Mouse (Mus musculus): ENCODE measurements around the gene Eps8l2. TPM values are rescaled to one million over a fixed set of nuclear protein-coding genes. Genes with fewer than 3 reads are reported as not detected.

The Eps8l2 gene
- total and polyA plus RNA-seq, 2 experiments from 2014 or later: 0.67 to 2.7 TPM

DNA sequence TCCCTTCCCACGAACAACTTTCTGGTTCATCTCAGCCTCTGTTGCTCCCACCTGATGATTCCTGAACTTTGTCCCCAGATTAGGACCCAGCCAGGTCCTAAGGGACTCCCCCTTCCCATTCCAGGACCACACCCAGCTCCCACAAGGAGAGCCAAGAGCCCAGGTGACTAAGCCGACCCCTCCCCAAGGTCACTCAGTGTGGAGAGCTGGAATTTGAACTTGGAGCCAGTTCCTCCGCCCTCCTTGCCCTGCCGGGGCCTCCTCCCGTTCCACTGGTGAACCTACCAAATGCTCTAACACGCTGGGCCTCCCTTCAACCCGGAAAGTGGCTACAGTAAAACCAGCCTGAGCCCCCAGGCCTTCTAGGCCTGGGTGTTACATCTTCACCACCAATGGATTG, 1.3 kb downstream of the Eps8l2 start:
- H3K27ac ChIP-seq (ENCODE audit: low read depth): no peak overlapping the region
- TF ChIP-seq EP300 (IDR thresholded peaks at IDR 0.05; ENCODE audit: low read depth) (no peak), CTCF (IDR thresholded peaks at IDR 0.05; ENCODE audit: low read depth) (no peak)
- no peaks in the 10 kb centered on the region for H3K9me3 ChIP-seq (replicated peaks; ENCODE audit: control insufficient read depth, low read length)
- no peak overlapping the region for H3K9ac ChIP-seq (replicated peaks; ENCODE audit: low read depth, low read length)
- H3K4me3 ChIP-seq (ENCODE audit: low read depth, low read length): no peak overlapping the region
- H3K4me2 ChIP-seq (ENCODE audit: low read depth, low read length): no peak overlapping the region
- WGBS: 77% methylated on average over 7 of the region's 7 CpGs
- no peaks in the 10 kb centered on the region for H3K4me1 ChIP-seq (ENCODE audit: control insufficient read depth, insufficient read depth)
- ATAC-seq (ENCODE audit: insufficient read depth, low read depth): no peak
- H3K36me3 ChIP-seq (replicated peaks; ENCODE audit: control insufficient read depth, insufficient read depth, low read length): 0 out of 2 replicates have a peak, but pooled peaks cover 5% of the 10 kb centered on the region
- DNase-seq (ENCODE audit: low spot score): no peak
- no peaks in the 10 kb centered on the region for H3K27me3 ChIP-seq (ENCODE audit: control insufficient read depth, insufficient read depth, low read length)

GRCm38 (mm10) chr7:141340476-141340875, 1.8 kb downstream of the Eps8l2 start:
- H3K4me1 ChIP-seq (ENCODE audit: control insufficient read depth, insufficient read depth): no peaks in the 10 kb centered on the region
- H3K4me3 ChIP-seq (ENCODE audit: low read depth, low read length): no peak overlapping the region
- no peak overlapping the region for H3K4me2 ChIP-seq (ENCODE audit: low read depth, low read length)
- no peak for TF ChIP-seq EP300 (IDR thresholded peaks at IDR 0.05; ENCODE audit: low read depth)
- TF ChIP-seq CTCF (IDR thresholded peaks at IDR 0.05; ENCODE audit: low read depth): no peak
- H3K27ac ChIP-seq (ENCODE audit: low read depth): no peak overlapping the region
- 0 out of 2 replicates have a peak, but pooled peaks cover 4% of the 10 kb centered on the region for H3K36me3 ChIP-seq (replicated peaks; ENCODE audit: control insufficient read depth, insufficient read depth, low read length)
- no peak for ATAC-seq (ENCODE audit: insufficient read depth, low read depth)
- H3K9ac ChIP-seq (replicated peaks; ENCODE audit: low read depth, low read length): no peak overlapping the region
- DNase-seq (ENCODE audit: low spot score): no peak
- H3K9me3 ChIP-seq (replicated peaks; ENCODE audit: control insufficient read depth, low read length): no peaks in the 10 kb centered on the region
- WGBS: 79% methylated on average over 6 of the region's 6 CpGs
- no peaks in the 10 kb centered on the region for H3K27me3 ChIP-seq (ENCODE audit: control insufficient read depth, insufficient read depth, low read length)

DNA sequence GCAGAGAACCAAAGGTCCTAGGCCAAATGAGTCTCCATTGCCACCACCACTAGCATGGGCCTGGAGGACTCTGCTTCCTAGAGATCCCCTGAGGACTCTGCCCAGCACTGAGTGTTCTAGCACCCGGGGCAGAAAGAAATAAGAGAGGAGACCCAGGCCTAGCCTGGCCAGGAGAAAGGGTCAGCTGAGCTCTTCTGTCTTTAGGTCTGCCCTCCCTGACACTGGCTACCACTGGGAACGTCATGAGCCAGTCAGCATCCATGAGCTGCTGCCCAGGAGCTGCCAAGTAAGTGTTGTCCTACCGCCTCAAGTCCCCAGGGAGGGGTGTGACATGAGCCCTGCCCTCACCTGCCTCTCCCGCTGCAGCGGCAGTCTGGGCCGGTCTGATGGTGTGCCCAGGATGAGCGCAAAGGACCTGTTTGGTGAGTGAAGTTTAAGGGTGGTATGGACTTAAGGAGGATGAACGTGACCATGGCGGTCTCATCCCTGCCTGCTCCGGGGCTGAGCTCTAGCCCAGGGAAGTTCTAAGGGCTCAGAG, 3.1 kb downstream of the Eps8l2 start:
- TF ChIP-seq CTCF (IDR thresholded peaks at IDR 0.05; ENCODE audit: low read depth): no peak
- no peak for TF ChIP-seq EP300 (IDR thresholded peaks at IDR 0.05; ENCODE audit: low read depth)
- no peaks in the 10 kb centered on the region for H3K4me1 ChIP-seq (ENCODE audit: control insufficient read depth, insufficient read depth)
- no peak for ATAC-seq (ENCODE audit: insufficient read depth, low read depth)
- H3K4me2 ChIP-seq (ENCODE audit: low read depth, low read length): no peak overlapping the region
- H3K9me3 ChIP-seq (replicated peaks; ENCODE audit: control insufficient read depth, low read length): no peaks in the 10 kb centered on the region
- 73% methylated on average over 10 of the region's 10 CpGs for WGBS
- H3K27me3 ChIP-seq (ENCODE audit: control insufficient read depth, insufficient read depth, low read length): no peaks in the 10 kb centered on the region
- DNase-seq (ENCODE audit: low spot score): no peak
- no peak overlapping the region for H3K9ac ChIP-seq (replicated peaks; ENCODE audit: low read depth, low read length)
- no peaks in the 10 kb centered on the region for H3K36me3 ChIP-seq (replicated peaks; ENCODE audit: control insufficient read depth, insufficient read depth, low read length)
- no peak overlapping the region for H3K27ac ChIP-seq (ENCODE audit: low read depth)
- H3K4me3 ChIP-seq (ENCODE audit: low read depth, low read length): no peak overlapping the region

DNA sequence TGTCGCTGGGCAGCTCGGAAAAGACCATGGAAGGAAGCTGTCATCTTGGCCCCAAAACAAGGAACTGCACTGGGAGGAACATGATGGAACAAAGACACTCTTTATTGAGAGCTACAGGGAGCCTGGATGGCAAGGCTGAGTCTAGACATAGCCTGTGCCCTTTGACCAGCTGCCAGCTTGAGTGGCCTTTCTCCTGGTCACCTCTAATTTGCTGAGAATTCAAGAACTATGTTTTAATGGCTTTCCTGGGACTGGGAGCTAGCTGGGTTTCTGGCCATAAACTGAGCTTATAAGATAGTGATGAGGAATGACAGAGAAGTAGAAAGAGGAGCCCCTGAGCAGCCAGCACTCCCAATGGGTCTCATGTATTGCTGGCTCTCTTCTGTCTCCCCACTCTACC, 4.5 kb downstream of the Eps8l2 start:
- no peak for ATAC-seq (ENCODE audit: insufficient read depth, low read depth)
- Histone ChIP-seq H3K9me3 (replicated peaks; ENCODE audit: control insufficient read depth, low read length) (no peaks in the 10 kb centered on the region), H3K9ac (replicated peaks; ENCODE audit: low read depth, low read length) (no peak overlapping the region), H3K27me3 (ENCODE audit: control insufficient read depth, insufficient read depth, low read length) (no peaks in the 10 kb centered on the region), H3K4me1 (ENCODE audit: control insufficient read depth, insufficient read depth) (no peaks in the 10 kb centered on the region), H3K27ac (ENCODE audit: low read depth) (no peak overlapping the region), H3K36me3 (replicated peaks; ENCODE audit: control insufficient read depth, insufficient read depth, low read length) (no peaks in the 10 kb centered on the region), H3K4me2 (ENCODE audit: low read depth, low read length) (no peak overlapping the region), H3K4me3 (ENCODE audit: low read depth, low read length) (no peak overlapping the region)
- DNase-seq (ENCODE audit: low spot score): no peak
- TF ChIP-seq CTCF (IDR thresholded peaks at IDR 0.05; ENCODE audit: low read depth) (no peak), EP300 (IDR thresholded peaks at IDR 0.05; ENCODE audit: low read depth) (no peak)
- 69% methylated on average over 2 of the region's 2 CpGs for WGBS

DNA sequence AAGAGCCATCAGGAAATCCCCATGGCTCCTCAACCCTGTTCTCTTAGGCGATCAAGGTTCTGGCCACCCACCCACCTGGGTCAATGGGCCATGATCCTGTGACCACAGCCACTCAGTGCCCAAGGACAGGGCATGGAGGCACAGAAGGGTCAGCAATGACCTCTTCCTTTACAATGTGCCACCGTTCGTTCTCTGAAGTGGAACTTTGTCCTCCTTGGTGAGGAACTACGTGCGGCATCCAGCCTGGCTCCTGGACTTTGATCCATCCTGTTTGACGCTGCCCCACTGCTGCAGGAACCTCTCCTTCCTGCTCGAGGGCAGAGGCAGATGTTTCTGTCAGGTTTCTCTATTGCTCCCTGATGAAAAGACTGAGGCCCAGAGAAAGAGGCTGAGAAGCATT, 5.0 kb downstream of the Eps8l2 start:
- ATAC-seq (ENCODE audit: insufficient read depth, low read depth): no peak

GRCm38 (mm10) chr7:141344787-141345186, 6.1 kb downstream of the Eps8l2 start:
- no peak overlapping the region for H3K9ac ChIP-seq (replicated peaks; ENCODE audit: low read depth, low read length)
- H3K4me1 ChIP-seq (ENCODE audit: control insufficient read depth, insufficient read depth): no peaks in the 10 kb centered on the region
- no peaks in the 10 kb centered on the region for H3K36me3 ChIP-seq (replicated peaks; ENCODE audit: control insufficient read depth, insufficient read depth, low read length)
- H3K27ac ChIP-seq (ENCODE audit: low read depth): no peak overlapping the region
- no peak for ATAC-seq (ENCODE audit: insufficient read depth, low read depth)
- H3K27me3 ChIP-seq (ENCODE audit: control insufficient read depth, insufficient read depth, low read length): no peaks in the 10 kb centered on the region
- no peaks in the 10 kb centered on the region for H3K9me3 ChIP-seq (replicated peaks; ENCODE audit: control insufficient read depth, low read length)
- H3K4me3 ChIP-seq (ENCODE audit: low read depth, low read length): no peak overlapping the region
- 75% methylated on average over 5 of the region's 5 CpGs for WGBS
- no peak for TF ChIP-seq EP300 (IDR thresholded peaks at IDR 0.05; ENCODE audit: low read depth)
- TF ChIP-seq CTCF (IDR thresholded peaks at IDR 0.05; ENCODE audit: low read depth): no peak
- H3K4me2 ChIP-seq (ENCODE audit: low read depth, low read length): no peak overlapping the region
- no peak for DNase-seq (ENCODE audit: low spot score)

More for the DNA sequence above, 5.0 kb downstream of the Eps8l2 start:
- 70% methylated on average over 7 of the region's 7 CpGs for WGBS
- Histone ChIP-seq H3K36me3 (replicated peaks; ENCODE audit: control insufficient read depth, insufficient read depth, low read length) (no peaks in the 10 kb centered on the region), H3K4me1 (ENCODE audit: control insufficient read depth, insufficient read depth) (no peaks in the 10 kb centered on the region), H3K4me3 (ENCODE audit: low read depth, low read length) (no peak overlapping the region), H3K27ac (ENCODE audit: low read depth) (no peak overlapping the region), H3K9me3 (replicated peaks; ENCODE audit: control insufficient read depth, low read length) (no peaks in the 10 kb centered on the region), H3K4me2 (ENCODE audit: low read depth, low read length) (no peak overlapping the region), H3K9ac (replicated peaks; ENCODE audit: low read depth, low read length) (no peak overlapping the region), H3K27me3 (ENCODE audit: control insufficient read depth, insufficient read depth, low read length) (no peaks in the 10 kb centered on the region)
- TF ChIP-seq CTCF (IDR thresholded peaks at IDR 0.05; ENCODE audit: low read depth) (no peak), EP300 (IDR thresholded peaks at IDR 0.05; ENCODE audit: low read depth) (no peak)
- no peak for DNase-seq (ENCODE audit: low spot score)
